Mouse (Mus musculus) spleen, adult 2 months (tissue): ENCODE measurements around the gene Bmpr1b. TPM values are rescaled to one million over a fixed set of nuclear protein-coding genes. Genes with fewer than 3 reads are reported as not detected.

Source experiments
- DNase-seq, 2 experiments: peaks; one replicate each; pipeline versions ENCODE4 v3.0.0 to v3.0.0-alpha.2; 2012 to 2021; ENCODE audit warnings: low spot score in 2 of 2, low read depth in 1 of 2
- H3K27ac ChIP-seq: fragments of 200-500 bp; 2 replicates; pipeline ENCODE4 v1.5.1; 2012; ENCODE audit warnings: low read length, inconsistent platforms; ENCODE audit not compliant: insufficient read depth
- H3K27me3 ChIP-seq: fragments of 200-500 bp; 2 replicates; pipeline ENCODE4 v1.6.1; 2012; ENCODE audit warnings: mild to moderate bottlenecking, moderate library complexity, low read length, inconsistent platforms; ENCODE audit not compliant: control insufficient read depth, insufficient read depth
- H3K36me3 ChIP-seq: fragments of 200-500 bp; 2 replicates; pipeline ENCODE4 v1.6.1; 2012; ENCODE audit warnings: mild to moderate bottlenecking, low read length, inconsistent platforms; ENCODE audit not compliant: control insufficient read depth, insufficient read depth
- H3K4me1 ChIP-seq: fragments of 200-500 bp; 2 replicates; pipeline ENCODE4 v1.6.1; 2011; ENCODE audit warnings: inconsistent platforms; ENCODE audit not compliant: control insufficient read depth, insufficient read depth, insufficient read length
- H3K4me3 ChIP-seq: fragments of 200-500 bp; 2 replicates; pipeline ENCODE4 v1.5.1; 2011; ENCODE audit warnings: mild to moderate bottlenecking, inconsistent platforms; ENCODE audit not compliant: insufficient read depth, insufficient read length; ENCODE audit errors: extremely low read depth
- CTCF ChIP-seq: fragments of 200-500 bp; IDR thresholded peaks from 2 replicates; pipeline ENCODE4 v1.5.1; 2011; ENCODE audit warnings: mild to moderate bottlenecking, inconsistent platforms; ENCODE audit not compliant: insufficient read depth, insufficient read length, insufficient replicate concordance; ENCODE audit errors: extremely low read depth
- POLR2A ChIP-seq: fragments of 200-500 bp; IDR thresholded peaks from 2 replicates; pipeline ENCODE4 v1.6.1; 2011; ENCODE audit warnings: low read depth, low read length, inconsistent platforms
- WGBS: fragments of 180-500 bp; shearing (Covaris S2); methylation state at CpG from one replicate; pipeline ENCODE4 v1.1.7; 2018; 5-methylcytosine and 5-hydroxymethylcytosine counted together
- polyA plus RNA-seq: library from polyadenylated mRNA; depleted of rRNA; stranded (reverse); fragments of >200 nt; gene quantifications from 2 replicates; pipeline ENCODE4 v1.2.3, GENCODE M21; 2012

The Bmpr1b gene
- polyA plus RNA-seq, 1 experiment, result 0.06 TPM

DNA sequence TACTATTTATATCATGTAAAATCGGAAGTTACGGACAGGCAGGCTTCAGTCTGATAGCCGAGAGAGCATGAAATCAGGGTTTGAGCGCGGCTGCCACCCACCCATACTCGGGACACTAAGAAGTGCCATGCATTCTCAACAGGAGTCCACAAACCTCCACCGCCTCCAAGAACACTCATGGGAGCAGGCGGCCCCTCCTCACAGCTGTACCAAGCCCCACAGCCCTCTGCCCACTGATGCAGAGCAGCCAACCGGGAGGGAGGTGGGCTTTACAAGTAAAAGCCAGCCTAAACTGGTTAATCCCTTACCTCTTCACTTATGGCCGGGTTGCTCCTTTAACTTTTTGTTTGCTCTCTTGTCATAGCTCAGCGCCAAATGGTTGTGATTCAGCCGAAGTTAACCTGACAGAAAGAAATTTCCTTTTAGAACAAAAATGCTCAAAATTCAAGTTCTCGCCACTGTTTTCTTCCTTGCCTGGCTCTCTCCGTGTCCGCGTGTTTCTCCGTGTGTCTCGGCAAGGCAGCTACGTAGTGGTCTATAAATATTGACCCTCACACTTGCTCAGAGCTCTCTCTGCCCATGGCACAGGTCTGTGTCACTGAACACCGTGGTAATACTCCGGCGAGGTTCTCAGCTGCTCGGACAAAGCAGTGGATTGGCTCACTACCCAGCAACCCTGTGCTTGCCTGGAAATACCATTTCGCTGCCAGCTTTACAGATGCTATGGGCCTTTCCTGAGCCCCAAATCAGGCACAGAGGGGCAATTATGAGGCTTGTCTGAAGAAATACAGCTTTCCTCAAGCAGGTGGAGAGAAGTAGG, 187.4 kb downstream of the Bmpr1b start:
- 92% methylated on average over 24 of the region's 24 CpGs for WGBS

DNA sequence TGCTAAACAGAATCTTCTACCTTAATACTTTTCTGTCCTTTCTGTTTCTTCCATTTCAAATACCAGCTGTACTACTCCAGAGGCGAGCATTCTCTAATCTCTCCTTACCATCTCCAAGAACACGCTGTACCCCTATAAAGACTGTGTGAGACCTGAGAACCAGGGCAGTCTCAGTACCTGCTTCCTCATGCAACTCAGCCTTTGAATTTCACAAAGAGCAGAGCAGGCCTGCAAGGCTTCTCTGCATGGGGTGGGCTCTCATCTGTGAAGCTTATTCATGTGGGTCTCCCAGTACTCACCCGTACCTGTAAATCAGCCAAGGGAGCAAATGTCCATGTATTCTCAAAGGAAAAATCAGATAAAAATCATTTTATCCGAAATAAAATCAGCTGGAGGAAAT, 203.0 kb downstream of the Bmpr1b start:
- DNase-seq, result no peak
- H3K4me1 ChIP-seq, result no peaks in the 10 kb centered on the region
- no peaks in the 10 kb centered on the region for H3K36me3 ChIP-seq
- H3K27me3 ChIP-seq, result no peaks in the 10 kb centered on the region
- no peak overlapping the region for H3K4me3 ChIP-seq
- 80% methylated on average over 4 of the region's 4 CpGs for WGBS
- no peak overlapping the region for H3K27ac ChIP-seq
- no peak for TF ChIP-seq CTCF
- TF ChIP-seq POLR2A, result no peak

More for the DNA sequence above, 187.4 kb downstream of the Bmpr1b start:
- Histone ChIP-seq H3K4me3 (no peak overlapping the region), H3K36me3 (no peaks in the 10 kb centered on the region), H3K27me3 (no peaks in the 10 kb centered on the region), H3K4me1 (no peaks in the 10 kb centered on the region), H3K27ac (no peak overlapping the region)
- DNase-seq, result no peak
- no peak for TF ChIP-seq CTCF
- no peak for TF ChIP-seq POLR2A

DNA sequence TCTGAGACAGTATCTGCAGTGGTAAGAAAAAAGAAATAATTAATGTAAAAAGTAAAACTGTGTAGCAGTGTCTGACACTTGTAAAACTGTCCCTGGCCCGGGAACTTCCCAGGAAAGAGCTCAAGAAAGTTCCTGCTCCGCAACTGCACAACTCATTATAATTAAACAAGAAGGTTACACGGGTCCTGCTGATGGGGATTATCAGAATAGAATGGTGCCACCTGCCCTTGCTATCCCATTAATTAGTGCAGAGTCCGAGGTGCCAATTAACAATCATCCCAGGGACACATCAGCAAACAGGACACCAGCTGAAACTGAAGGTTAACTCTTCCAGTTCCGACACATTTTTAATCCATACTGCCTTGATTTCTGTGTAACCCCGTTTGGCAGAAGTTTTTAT, 216.3 kb downstream of the Bmpr1b start:
- 79% methylated on average over 6 of the region's 6 CpGs for WGBS
- H3K4me1 ChIP-seq, result no peaks in the 10 kb centered on the region
- no peak for DNase-seq
- H3K36me3 ChIP-seq, result no peaks in the 10 kb centered on the region
- TF ChIP-seq POLR2A (no peak), CTCF (no peak)
- H3K27ac ChIP-seq, result no peak overlapping the region
- no peak overlapping the region for H3K4me3 ChIP-seq
- no peaks in the 10 kb centered on the region for H3K27me3 ChIP-seq

DNA sequence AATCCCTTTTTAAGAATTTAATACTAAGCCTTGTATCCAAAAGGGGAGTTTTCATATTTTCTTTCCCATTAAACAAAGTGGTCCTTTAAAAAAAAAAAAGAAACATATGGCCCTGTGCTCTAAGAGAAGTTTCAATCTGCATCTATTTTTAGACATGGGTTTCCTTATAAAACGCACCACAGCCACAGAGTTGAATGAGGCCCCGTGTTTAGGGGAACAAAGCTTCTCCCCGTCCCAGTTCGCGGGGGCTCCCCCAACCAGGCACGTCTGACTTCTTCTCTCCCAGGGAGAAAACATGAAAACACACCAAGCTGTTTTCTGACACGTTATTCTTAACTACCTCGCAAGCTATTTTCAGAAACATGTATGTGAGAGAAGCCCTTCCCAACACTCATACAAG, 218.6 kb downstream of the Bmpr1b start:
- DNase-seq, result no peak
- Histone ChIP-seq H3K27ac (no peak overlapping the region), H3K27me3 (no peaks in the 10 kb centered on the region), H3K4me1 (no peaks in the 10 kb centered on the region), H3K4me3 (no peak overlapping the region), H3K36me3 (no peaks in the 10 kb centered on the region)
- 6% methylated on average over 8 of the region's 8 CpGs for WGBS
- TF ChIP-seq CTCF (no peak), POLR2A (no peak)

DNA sequence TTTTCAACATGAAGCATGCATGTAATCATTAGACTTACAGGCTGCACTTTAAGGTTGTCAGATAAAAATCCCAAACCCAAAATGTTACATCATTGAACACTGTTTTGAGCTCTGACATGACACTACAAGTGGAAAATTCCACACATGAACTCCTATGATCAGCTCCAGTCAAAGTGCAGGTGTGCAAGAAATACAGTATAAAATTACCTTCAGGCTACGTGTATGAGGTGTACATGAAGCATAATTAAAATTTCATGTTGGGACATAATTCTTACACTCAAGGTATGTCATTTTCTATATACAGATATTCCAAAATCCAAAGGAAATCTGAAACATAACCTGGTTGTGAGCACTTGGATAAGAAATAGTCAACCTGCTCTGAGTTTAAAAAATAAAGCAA, 220.7 kb downstream of the Bmpr1b start:
- TF ChIP-seq POLR2A (no peak), CTCF (no peak)
- H3K27ac ChIP-seq, result no peak overlapping the region
- no peak for DNase-seq
- no peak overlapping the region for H3K4me3 ChIP-seq
- 88% methylated on average over 1 of the region's 1 CpGs for WGBS
- no peaks in the 10 kb centered on the region for H3K4me1 ChIP-seq
- H3K27me3 ChIP-seq, result no peaks in the 10 kb centered on the region
- H3K36me3 ChIP-seq, result no peaks in the 10 kb centered on the region

DNA sequence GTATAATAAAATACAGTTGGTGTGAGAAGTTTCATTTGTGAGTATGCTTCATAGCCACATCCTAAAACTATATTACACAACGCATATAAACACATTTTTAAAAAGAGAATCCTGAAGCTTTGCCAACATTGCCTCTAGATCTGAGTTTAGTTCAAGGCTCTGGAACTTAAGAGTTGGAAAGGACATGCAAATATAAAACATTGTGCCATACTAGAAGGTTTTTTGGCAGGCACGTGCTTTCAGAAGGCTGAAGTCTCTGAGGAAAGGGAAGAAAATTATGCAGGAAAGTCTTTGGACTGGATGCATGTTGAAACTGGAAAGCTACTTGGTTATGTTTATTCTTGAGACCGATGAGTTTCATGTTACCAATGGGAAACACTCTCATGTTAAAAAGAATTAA, 221.1 kb downstream of the Bmpr1b start:
- Histone ChIP-seq H3K4me1 (no peaks in the 10 kb centered on the region), H3K36me3 (no peaks in the 10 kb centered on the region), H3K4me3 (no peak overlapping the region), H3K27me3 (no peaks in the 10 kb centered on the region), H3K27ac (no peak overlapping the region)
- TF ChIP-seq POLR2A (no peak), CTCF (no peak)
- no peak for DNase-seq
- WGBS, result 84% methylated on average over 3 of the region's 3 CpGs

DNA sequence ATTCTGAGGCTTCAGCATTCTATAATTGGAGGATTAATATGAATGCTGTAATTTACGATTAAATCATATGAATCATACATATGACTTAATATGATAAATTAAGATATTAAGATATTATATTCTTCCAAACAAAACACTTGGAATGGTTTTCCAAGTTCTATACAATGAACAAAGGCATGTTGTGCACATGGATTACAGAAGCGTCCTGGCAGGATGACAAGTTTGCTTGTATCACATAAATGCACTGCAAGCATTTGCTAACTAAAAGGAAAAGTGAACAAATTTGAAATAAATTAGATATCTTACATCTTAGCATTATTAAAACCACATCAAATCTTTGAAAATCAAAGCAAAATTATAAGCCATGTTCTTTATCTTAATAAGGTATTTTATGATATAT, 222.4 kb downstream of the Bmpr1b start:
- 94% methylated on average over 2 of the region's 2 CpGs for WGBS
- no peak overlapping the region for H3K27ac ChIP-seq
- no peaks in the 10 kb centered on the region for H3K27me3 ChIP-seq
- DNase-seq, result no peak
- no peak overlapping the region for H3K4me3 ChIP-seq
- no peaks in the 10 kb centered on the region for H3K4me1 ChIP-seq
- TF ChIP-seq CTCF, result no peak
- no peak for TF ChIP-seq POLR2A
- H3K36me3 ChIP-seq, result no peaks in the 10 kb centered on the region
